Mouse (Mus musculus): ENCODE measurements around the gene Ykt6. TPM values are rescaled to one million over a fixed set of nuclear protein-coding genes. Genes with fewer than 3 reads are reported as not detected.
"Not testable (repeated sequence)": the region's sequence is repeated elsewhere in the genome, so short reads cannot be mapped to it uniquely, and the experiment has no call there.

The Ykt6 gene
- polyA plus RNA-seq, 1 experiment, result 93.3 TPM

- Histone ChIP-seq H3K27me3 (ENCODE audit: control insufficient read depth, insufficient read depth, insufficient read length) (peaks cover 20% of the 10 kb centered on the region), H3K4me3 (ENCODE audit: insufficient read depth, poor library complexity, severe bottlenecking) (no peak overlapping the region), H3K36me3 (ENCODE audit: control insufficient read depth, insufficient read depth) (no peaks in the 10 kb centered on the region), H3K79me2 (ENCODE audit: control insufficient read depth, insufficient read depth) (no peaks in the 10 kb centered on the region), H3K79me3 (ENCODE audit: low read depth) (no peaks in the 10 kb centered on the region), H3ac (ENCODE audit: control insufficient read depth, insufficient read length, low read depth) (no peak overlapping the region)
- TF ChIP-seq MYOG (IDR thresholded peaks at IDR 0.05; ENCODE audit: control insufficient read depth, extremely low read depth, insufficient read length), result no peak
- TF ChIP-seq USF1 (IDR thresholded peaks at IDR 0.05; ENCODE audit: low read depth), result no peak
- no peak for TF ChIP-seq FOSL1 (IDR thresholded peaks at IDR 0.05; ENCODE audit: insufficient read depth, low read length, poor library complexity, severe bottlenecking)
- no peak for TF ChIP-seq MYOD1 (IDR thresholded peaks at IDR 0.05; ENCODE audit: control insufficient read depth, insufficient read length, low read depth)
- TF ChIP-seq CTCF (IDR thresholded peaks at IDR 0.05; ENCODE audit: control insufficient read depth, insufficient read depth, insufficient read length), result no peak
- TF ChIP-seq CEBPB (IDR thresholded peaks at IDR 0.05; ENCODE audit: low read depth), result no peak
- no peak for TF ChIP-seq MAX (IDR thresholded peaks at IDR 0.05)
Measured at GRCm38 (mm10) chr11:5919606-5920005, 35.9 kb upstream of the Ykt6 start.

DNA sequence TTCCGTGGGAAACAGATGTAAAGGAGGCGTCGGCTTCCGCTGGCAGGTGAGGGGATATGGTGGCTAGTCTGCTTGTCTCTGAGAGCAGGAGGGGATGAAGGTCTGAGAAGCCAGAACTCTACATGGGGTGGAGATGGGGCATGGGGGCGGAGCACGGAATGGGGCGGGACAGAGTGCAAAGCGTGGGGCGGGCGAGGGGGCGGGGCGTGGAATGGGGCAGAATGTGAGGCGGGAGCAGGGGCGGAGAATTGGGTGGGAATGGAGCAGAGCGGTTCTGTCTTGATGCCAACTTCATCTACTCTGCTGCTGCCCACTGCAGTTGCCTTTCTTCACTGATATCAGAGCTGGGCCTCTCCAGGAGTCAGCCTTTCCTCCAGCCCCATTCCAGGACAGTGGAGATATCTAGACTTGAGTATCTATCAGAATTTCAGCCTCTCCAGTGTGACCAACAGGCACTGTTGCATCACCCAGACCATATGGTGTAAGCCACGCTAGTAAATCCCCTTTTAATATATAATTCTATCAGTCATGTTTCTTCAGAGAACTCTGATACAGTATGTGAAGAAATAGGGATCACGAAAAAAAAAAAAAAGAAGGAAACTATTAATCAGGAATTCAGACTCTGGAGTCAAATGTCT is 35.1 kb upstream of the Ykt6 start:
- TF ChIP-seq CTCF (IDR thresholded peaks at IDR 0.05; ENCODE audit: control insufficient read depth, insufficient read depth, insufficient read length), result no peak
- no peak for TF ChIP-seq USF1 (IDR thresholded peaks at IDR 0.05; ENCODE audit: low read depth)
- no peak for TF ChIP-seq MYOD1 (IDR thresholded peaks at IDR 0.05; ENCODE audit: control insufficient read depth, insufficient read length, low read depth)
- no peak for TF ChIP-seq CEBPB (IDR thresholded peaks at IDR 0.05; ENCODE audit: low read depth)
- no peak for TF ChIP-seq MAX (IDR thresholded peaks at IDR 0.05)
- TF ChIP-seq FOSL1 (IDR thresholded peaks at IDR 0.05; ENCODE audit: insufficient read depth, low read length, poor library complexity, severe bottlenecking), result no peak
- TF ChIP-seq MYOG (IDR thresholded peaks at IDR 0.05; ENCODE audit: control insufficient read depth, extremely low read depth, insufficient read length), result no peak
- Histone ChIP-seq H3ac (ENCODE audit: control insufficient read depth, insufficient read length, low read depth) (no peak overlapping the region), H3K79me2 (ENCODE audit: control insufficient read depth, insufficient read depth) (no peaks in the 10 kb centered on the region), H3K4me3 (ENCODE audit: insufficient read depth, poor library complexity, severe bottlenecking) (no peak overlapping the region), H3K27me3 (ENCODE audit: control insufficient read depth, insufficient read depth, insufficient read length) (peaks cover 12% of the 10 kb centered on the region), H3K79me3 (ENCODE audit: low read depth) (no peaks in the 10 kb centered on the region), H3K36me3 (ENCODE audit: control insufficient read depth, insufficient read depth) (no peaks in the 10 kb centered on the region)

DNA sequence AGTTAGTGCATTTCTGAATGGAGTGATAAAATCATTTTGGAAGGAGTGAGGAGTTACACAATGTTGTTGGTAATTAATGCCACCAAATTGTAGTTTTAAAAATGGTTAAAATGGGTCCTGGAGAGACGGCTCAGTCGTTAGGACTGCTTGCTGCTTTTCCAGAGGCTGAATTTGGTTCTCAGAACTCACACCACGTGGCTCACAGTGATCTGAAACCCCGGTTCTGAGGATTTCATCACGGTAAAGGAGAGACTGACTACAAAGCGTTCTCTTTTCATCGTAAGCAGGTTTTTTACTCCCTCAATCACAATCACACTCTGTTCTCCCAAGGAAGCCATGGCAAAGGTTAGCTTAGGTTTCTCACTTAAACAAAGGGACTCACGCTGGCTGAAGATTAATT is 30.8 kb upstream of the Ykt6 start:
- TF ChIP-seq FOSL1 (IDR thresholded peaks at IDR 0.05; ENCODE audit: insufficient read depth, low read length, poor library complexity, severe bottlenecking) (no peak), MYOD1 (IDR thresholded peaks at IDR 0.05; ENCODE audit: control insufficient read depth, insufficient read length, low read depth) (no peak), MYOG (IDR thresholded peaks at IDR 0.05; ENCODE audit: control insufficient read depth, extremely low read depth, insufficient read length) (no peak), MAX (IDR thresholded peaks at IDR 0.05) (no peak), CEBPB (IDR thresholded peaks at IDR 0.05; ENCODE audit: low read depth) (no peak), USF1 (IDR thresholded peaks at IDR 0.05; ENCODE audit: low read depth) (no peak), CTCF (IDR thresholded peaks at IDR 0.05; ENCODE audit: control insufficient read depth, insufficient read depth, insufficient read length) (no peak)
- no peaks in the 10 kb centered on the region for H3K79me2 ChIP-seq (ENCODE audit: control insufficient read depth, insufficient read depth)
- H3K36me3 ChIP-seq (ENCODE audit: control insufficient read depth, insufficient read depth), result no peaks in the 10 kb centered on the region
- no peak overlapping the region for H3K4me3 ChIP-seq (ENCODE audit: insufficient read depth, poor library complexity, severe bottlenecking)
- H3K79me3 ChIP-seq (ENCODE audit: low read depth), result no peaks in the 10 kb centered on the region
- H3ac ChIP-seq (ENCODE audit: control insufficient read depth, insufficient read length, low read depth), result no peak overlapping the region
- H3K27me3 ChIP-seq (ENCODE audit: control insufficient read depth, insufficient read depth, insufficient read length), result peaks cover 15% of the 10 kb centered on the region

DNA sequence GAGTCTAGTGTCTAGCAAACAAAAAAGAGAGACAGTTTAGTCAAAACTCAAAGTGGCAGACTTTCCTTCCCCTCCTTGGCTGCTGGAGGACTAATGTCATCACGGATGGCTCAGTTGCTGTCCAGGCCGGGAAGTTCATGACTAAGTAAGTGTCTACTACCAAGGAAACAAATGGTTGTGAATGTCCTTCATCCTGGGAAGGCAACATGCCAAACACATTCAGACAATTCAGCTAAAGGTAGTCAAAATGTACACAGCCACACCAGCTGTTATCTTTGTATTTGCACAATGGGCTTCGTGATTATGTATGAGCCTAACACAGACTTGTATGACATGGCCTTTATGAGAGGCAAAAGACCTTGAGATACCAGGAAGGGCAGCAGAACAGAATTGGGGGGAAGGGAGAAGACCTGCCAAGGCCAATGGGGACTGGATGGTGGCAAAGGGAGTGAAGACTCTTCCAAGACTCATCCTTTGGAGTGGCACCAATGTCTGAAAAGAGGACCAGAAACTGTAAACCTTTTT is 28.7 kb upstream of the Ykt6 start:
- H3ac ChIP-seq (ENCODE audit: control insufficient read depth, insufficient read length, low read depth), result no peak overlapping the region
- no peak overlapping the region for H3K4me3 ChIP-seq (ENCODE audit: insufficient read depth, poor library complexity, severe bottlenecking)
- no peaks in the 10 kb centered on the region for H3K79me2 ChIP-seq (ENCODE audit: control insufficient read depth, insufficient read depth)
- H3K79me3 ChIP-seq (ENCODE audit: low read depth), result no peaks in the 10 kb centered on the region
- no peaks in the 10 kb centered on the region for H3K36me3 ChIP-seq (ENCODE audit: control insufficient read depth, insufficient read depth)
- TF ChIP-seq CTCF (IDR thresholded peaks at IDR 0.05; ENCODE audit: control insufficient read depth, insufficient read depth, insufficient read length) (no peak), CEBPB (IDR thresholded peaks at IDR 0.05; ENCODE audit: low read depth) (no peak), FOSL1 (IDR thresholded peaks at IDR 0.05; ENCODE audit: insufficient read depth, low read length, poor library complexity, severe bottlenecking) (no peak), MAX (IDR thresholded peaks at IDR 0.05) (no peak), MYOD1 (IDR thresholded peaks at IDR 0.05; ENCODE audit: control insufficient read depth, insufficient read length, low read depth) (no peak), MYOG (IDR thresholded peaks at IDR 0.05; ENCODE audit: control insufficient read depth, extremely low read depth, insufficient read length) (no peak), USF1 (IDR thresholded peaks at IDR 0.05; ENCODE audit: low read depth) (no peak)
- peaks cover 20% of the 10 kb centered on the region for H3K27me3 ChIP-seq (ENCODE audit: control insufficient read depth, insufficient read depth, insufficient read length)

DNA sequence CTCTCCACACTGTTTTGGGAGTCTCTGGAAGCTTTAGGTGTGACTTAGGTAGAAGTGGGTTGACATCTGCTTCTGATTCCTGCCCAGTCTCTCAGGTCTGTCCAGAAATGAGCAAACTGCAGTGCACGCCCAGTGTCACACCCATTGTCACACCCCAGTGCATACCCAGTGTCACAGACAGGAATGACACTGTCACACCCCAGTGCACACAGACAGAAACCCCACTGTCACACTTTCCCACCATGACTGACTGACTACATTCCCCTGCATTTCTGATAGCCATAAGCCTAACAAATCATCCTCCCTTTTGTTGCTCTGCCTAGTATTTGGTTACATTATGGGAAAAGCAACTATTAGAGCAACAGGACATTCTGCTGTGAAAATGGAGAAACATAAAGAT is 24.9 kb upstream of the Ykt6 start:
- peaks cover 16% of the 10 kb centered on the region for H3K27me3 ChIP-seq (ENCODE audit: control insufficient read depth, insufficient read depth, insufficient read length)
- H3K79me3 ChIP-seq (ENCODE audit: low read depth), result no peaks in the 10 kb centered on the region
- H3K4me3 ChIP-seq (ENCODE audit: insufficient read depth, poor library complexity, severe bottlenecking), result no peak overlapping the region
- TF ChIP-seq USF1 (IDR thresholded peaks at IDR 0.05; ENCODE audit: low read depth) (no peak), MYOD1 (IDR thresholded peaks at IDR 0.05; ENCODE audit: control insufficient read depth, insufficient read length, low read depth) (no peak), MAX (IDR thresholded peaks at IDR 0.05) (no peak), FOSL1 (IDR thresholded peaks at IDR 0.05; ENCODE audit: insufficient read depth, low read length, poor library complexity, severe bottlenecking) (no peak), CEBPB (IDR thresholded peaks at IDR 0.05; ENCODE audit: low read depth) (no peak), MYOG (IDR thresholded peaks at IDR 0.05; ENCODE audit: control insufficient read depth, extremely low read depth, insufficient read length) (no peak), CTCF (IDR thresholded peaks at IDR 0.05; ENCODE audit: control insufficient read depth, insufficient read depth, insufficient read length) (no peak)
- no peak overlapping the region for H3ac ChIP-seq (ENCODE audit: control insufficient read depth, insufficient read length, low read depth)
- no peaks in the 10 kb centered on the region for H3K36me3 ChIP-seq (ENCODE audit: control insufficient read depth, insufficient read depth)
- H3K79me2 ChIP-seq (ENCODE audit: control insufficient read depth, insufficient read depth), result no peaks in the 10 kb centered on the region

- not testable (repeated sequence) for H3K79me3 ChIP-seq (ENCODE audit: low read depth); H3K79me2 ChIP-seq (ENCODE audit: control insufficient read depth, insufficient read depth); H3ac ChIP-seq (ENCODE audit: control insufficient read depth, insufficient read length, low read depth); H3K27me3 ChIP-seq (ENCODE audit: control insufficient read depth, insufficient read depth, insufficient read length); H3K36me3 ChIP-seq (ENCODE audit: control insufficient read depth, insufficient read depth); H3K4me3 ChIP-seq (ENCODE audit: insufficient read depth, poor library complexity, severe bottlenecking)
Measured at GRCm38 (mm10) chr11:5931947-5932346, 23.5 kb upstream of the Ykt6 start.

- not testable (repeated sequence) for H3K79me2 ChIP-seq (ENCODE audit: control insufficient read depth, insufficient read depth); H3K4me3 ChIP-seq (ENCODE audit: insufficient read depth, poor library complexity, severe bottlenecking); H3K79me3 ChIP-seq (ENCODE audit: low read depth); H3K36me3 ChIP-seq (ENCODE audit: control insufficient read depth, insufficient read depth); H3ac ChIP-seq (ENCODE audit: control insufficient read depth, insufficient read length, low read depth); H3K27me3 ChIP-seq (ENCODE audit: control insufficient read depth, insufficient read depth, insufficient read length)
Measured at GRCm38 (mm10) chr11:5934531-5934930, 21.0 kb upstream of the Ykt6 start.

Measured in C2C12 (cell line).